Mouse (Mus musculus) MEL (cell line): Measurements from ENCODE around the gene Gm45261. TPM values are rescaled to one million over a fixed set of nuclear protein-coding genes. Genes with fewer than 3 reads are reported as not detected.
A peak's percentile ranks its signal among the peaks of the same experiment; 100 is the strongest.

Experiments used
- DNase-seq: peaks from one replicate; pipeline ENCODE4 v3.0.0; 2011; ENCODE audit warnings: low read depth, low spot score
- H3K27ac ChIP-seq: 2 replicates; pipeline ENCODE4 v1.5.1; 2012; ENCODE audit warnings: low read depth, mild to moderate bottlenecking, control low read depth, low read length, moderate library complexity; ENCODE audit not compliant: control insufficient read depth
- H3K27me3 ChIP-seq, 2 experiments: fragments of 150-350 bp in 1 of 2; sonication (generic) in 1 of 2; 2 replicates each; pipeline ENCODE4 v1.6.1; 2012; ENCODE audit warnings: low read length in 2 of 2, mild to moderate bottlenecking in 2 of 2, improper control_type of control experiment in 1 of 2, moderate library complexity in 1 of 2; ENCODE audit not compliant: insufficient read depth in 2 of 2, control insufficient read depth in 1 of 2
- H3K36me3 ChIP-seq, 2 experiments: 2 replicates each; pipeline ENCODE4 v1.6.1; 2012 to 2014; ENCODE audit warnings: low read length in 2 of 2, improper control_type of control experiment in 1 of 2, inconsistent platforms in 1 of 2, mild to moderate bottlenecking in 1 of 2; ENCODE audit not compliant: insufficient read depth in 2 of 2, control insufficient read depth in 1 of 2
- H3K4me1 ChIP-seq, 2 experiments: fragments of 150-350 bp in 1 of 2; sonication (generic) in 1 of 2; 2 replicates each; pipeline ENCODE4 v1.6.1; 2012; ENCODE audit warnings: low read length in 2 of 2, improper control_type of control experiment in 1 of 2, mild to moderate bottlenecking in 1 of 2; ENCODE audit not compliant: insufficient read depth in 2 of 2, control insufficient read depth in 1 of 2
- H3K4me3 ChIP-seq, 2 experiments: fragments of 150-350 bp in 1 of 2; sonication (generic) in 1 of 2; 2 replicates each; pipeline ENCODE4 v1.5.1; 2012; ENCODE audit warnings: low read depth in 2 of 2, low read length in 2 of 2, mild to moderate bottlenecking in 2 of 2, moderate library complexity in 2 of 2, control low read depth in 1 of 2, improper control_type of control experiment in 1 of 2; ENCODE audit not compliant: control insufficient read depth in 1 of 2, insufficient read depth in 1 of 2
- H3K79me2 ChIP-seq: 2 replicates; pipeline ENCODE4 v1.6.1; 2012; ENCODE audit warnings: mild to moderate bottlenecking, low read length, moderate library complexity; ENCODE audit not compliant: control insufficient read depth, poor library complexity, insufficient read depth
- H3K9ac ChIP-seq: 2 replicates; pipeline ENCODE4 v1.6.1; 2012; ENCODE audit warnings: low read depth, mild to moderate bottlenecking, control low read depth, low read length, moderate library complexity; ENCODE audit not compliant: control insufficient read depth, poor library complexity, severe bottlenecking
- H3K9me3 ChIP-seq: fragments of 150-350 bp; sonication (generic); replicated peaks from 2 replicates; pipeline ENCODE4 v1.6.1; 2012; ENCODE audit warnings: mild to moderate bottlenecking, low read length, improper control_type of control experiment, moderate library complexity; ENCODE audit not compliant: insufficient read depth
- CHD1 ChIP-seq: IDR thresholded peaks from 2 replicates; pipeline ENCODE4 v1.6.1; 2012; ENCODE audit warnings: low read depth, mild to moderate bottlenecking, inconsistent platforms, low read length, improper control_type of control experiment
- CHD2 ChIP-seq: IDR thresholded peaks from 2 replicates; pipeline ENCODE4 v1.6.1; 2011; ENCODE audit warnings: low read length, improper control_type of control experiment
- CTCF ChIP-seq, 3 experiments: IDR thresholded peaks in 2 of 3; conservative IDR thresholded peaks in 1 of 3; 2 replicates each; pipeline ENCODE4 v1.5.1; 2011 to 2012; ENCODE audit warnings: low read length in 3 of 3, low read depth in 2 of 3, mild to moderate bottlenecking in 2 of 3, improper control_type of control experiment in 1 of 3, inconsistent platforms in 1 of 3, mixed read lengths in 1 of 3, moderate library complexity in 1 of 3; ENCODE audit not compliant: control insufficient read depth in 1 of 3, insufficient read depth in 1 of 3, poor library complexity in 1 of 3, severe bottlenecking in 1 of 3
- E2F4 ChIP-seq: IDR thresholded peaks from 2 replicates; pipeline ENCODE4 v1.6.1; 2011; ENCODE audit warnings: low read depth, low read length, improper control_type of control experiment, borderline replicate concordance
- ELF1 ChIP-seq: IDR thresholded peaks from 2 replicates; pipeline ENCODE4 v1.6.1; 2014; ENCODE audit warnings: low read depth, mild to moderate bottlenecking, inconsistent platforms, low read length, improper control_type of control experiment, moderate library complexity
- EP300 ChIP-seq, 2 experiments: IDR thresholded peaks; 2 replicates each; pipeline ENCODE4 v1.6.1; 2011; ENCODE audit warnings: improper control_type of control experiment in 2 of 2, low read length in 2 of 2, low read depth in 1 of 2, mild to moderate bottlenecking in 1 of 2
- ETS1 ChIP-seq: IDR thresholded peaks from 2 replicates; pipeline ENCODE4 v1.6.1; 2012; ENCODE audit warnings: low read depth, mild to moderate bottlenecking, inconsistent platforms, low read length, improper control_type of control experiment, moderate library complexity
- KAT2A ChIP-seq: conservative IDR thresholded peaks from 2 replicates; pipeline ENCODE4 v1.6.1; 2012; ENCODE audit warnings: low read depth, low read length, improper control_type of control experiment, inconsistent platforms
- MYC ChIP-seq: IDR thresholded peaks from 2 replicates; pipeline ENCODE4 v1.6.1; 2011; ENCODE audit warnings: low read depth, mild to moderate bottlenecking, low read length, improper control_type of control experiment, moderate library complexity
- POLR2AphosphoS5 ChIP-seq: IDR thresholded peaks from 2 replicates; pipeline ENCODE4 v1.6.1; 2012; ENCODE audit warnings: low read depth, borderline replicate concordance, mild to moderate bottlenecking, inconsistent platforms, low read length, moderate library complexity, mixed read lengths
- RAD21 ChIP-seq: IDR thresholded peaks from 2 replicates; pipeline ENCODE4 v1.6.1; 2011; ENCODE audit warnings: mild to moderate bottlenecking, low read depth, low read length, improper control_type of control experiment
- SMC3 ChIP-seq: IDR thresholded peaks from 2 replicates; pipeline ENCODE4 v1.6.1; 2011; ENCODE audit warnings: low read depth, low read length, improper control_type of control experiment
- TAL1 ChIP-seq: IDR thresholded peaks from 2 replicates; pipeline ENCODE4 v1.6.1; 2012; ENCODE audit warnings: mild to moderate bottlenecking, inconsistent platforms, low read length, moderate library complexity, mixed read lengths
- UBTF ChIP-seq: IDR thresholded peaks from 2 replicates; pipeline ENCODE4 v1.6.1; 2012; ENCODE audit warnings: low read depth, mild to moderate bottlenecking, inconsistent platforms, low read length, improper control_type of control experiment, moderate library complexity, borderline replicate concordance; ENCODE audit not compliant: insufficient read depth
- USF1 ChIP-seq: IDR thresholded peaks from 2 replicates; pipeline ENCODE4 v1.6.1; 2014; ENCODE audit warnings: low read depth, mild to moderate bottlenecking, inconsistent platforms, low read length, improper control_type of control experiment, moderate library complexity
- polyA plus RNA-seq, 2 experiments: library from polyadenylated mRNA; stranded (reverse) in 1 of 2; unstranded in 1 of 2; fragments of >175 nt in 1 of 2; fragments of >200 nt in 1 of 2; gene quantifications; 2 replicates each; pipeline versions ENCODE4 v1.2.1 to v1.2.4; 2012; ENCODE audit warnings: low replicate concordance in 2 of 2, low read depth in 1 of 2; ENCODE audit not compliant: insufficient read length in 2 of 2, insufficient read depth in 1 of 2, missing spikeins in 1 of 2
- total RNA-seq: library from RNA; depleted of rRNA; stranded (reverse); fragments of 300-350 nt; gene quantifications from 2 replicates; pipeline ENCODE4 v1.2.3, GENCODE M21; 2012; rRNA removed

Gm45261 gene
- total RNA-seq: not detected in 2 replicates
- polyA plus RNA-seq: not detected

DNA sequence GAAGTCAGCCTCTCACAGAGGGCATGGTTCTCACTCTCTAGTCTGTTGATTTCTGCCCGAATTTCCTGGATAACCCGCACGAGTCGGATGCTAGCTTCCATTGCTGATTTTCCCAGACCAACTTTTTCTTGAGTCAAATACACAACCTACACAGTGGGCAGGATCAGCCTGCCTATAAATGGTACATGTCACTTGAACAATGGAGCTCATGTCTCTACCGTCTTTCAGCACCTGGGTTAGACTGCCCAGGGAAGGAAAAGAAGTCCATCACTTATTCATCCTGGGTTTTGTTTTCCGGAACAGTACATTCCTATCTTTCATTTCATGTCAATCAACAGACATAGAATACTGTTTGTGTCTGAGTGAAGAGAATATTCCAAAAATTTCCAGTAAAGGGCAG is at the start of gene Gm45261:
Gene Gm45261 (minus strand): TSS at position 101 of the 400 bp plus-strand sequence.
- Histone ChIP-seq H3K4me1 (no peaks in the 10 kb centered on the region), H3K9me3 (no peaks in the 10 kb centered on the region), H3K4me3 (no peak within 1 kb of the TSS), H3K36me3 (no peaks in the 10 kb centered on the region), H3K9ac (no peak within 1 kb of the TSS), H3K27me3 (no peaks in the 10 kb centered on the region), H3K27ac (no peak within 1 kb of the TSS), H3K79me2 (no peaks in the 10 kb centered on the region)
- DNase-seq: no peak
- TF ChIP-seq RAD21 (no peak), CHD1 (no peak), CTCF (IDR thresholded peaks at IDR 0.05 in 2 of 3, conservative IDR thresholded peaks at IDR 0.05 in 1 of 3; ENCODE audit: control insufficient read depth in 1 of 3, insufficient read depth in 1 of 3, low read depth in 2 of 3, low read length in 3 of 3, poor library complexity in 1 of 3, severe bottlenecking in 1 of 3) (no peak), TAL1 (no peak), UBTF (no peak), MYC (no peak), E2F4 (no peak), EP300 (IDR thresholded peaks at IDR 0.05; ENCODE audit: low read depth in 1 of 2, low read length in 2 of 2) (no peak), ELF1 (no peak)

GRCm38 (mm10) chr1:80504757-80505156 is 43.5 kb upstream of the Gm45261 start:
- TF ChIP-seq RAD21 (peak; percentile 15), CTCF (IDR thresholded peaks at IDR 0.05 in 2 of 3, conservative IDR thresholded peaks at IDR 0.05 in 1 of 3; ENCODE audit: control insufficient read depth in 1 of 3, insufficient read depth in 1 of 3, low read depth in 2 of 3, low read length in 3 of 3, poor library complexity in 1 of 3, severe bottlenecking in 1 of 3) (peak in 2 of 3 experiments; percentile 45 to 49; a peak in 4 of 6 replicates), KAT2A (no peak), POLR2AphosphoS5 (no peak), CHD2 (no peak), ETS1 (no peak), SMC3 (peak; percentile 27; the same call in 1 of the 2 replicates), ELF1 (no peak), MYC (no peak), USF1 (no peak)
- TF ChIP-seq, all 39 proteins: peak for 3
- no peaks in the 10 kb centered on the region for H3K36me3 ChIP-seq
- H3K79me2 ChIP-seq: no peaks in the 10 kb centered on the region
- H3K9me3 ChIP-seq: no peaks in the 10 kb centered on the region
- H3K27ac ChIP-seq: no peak overlapping the region
- no peaks in the 10 kb centered on the region for H3K27me3 ChIP-seq
- H3K4me1 ChIP-seq: no peaks in the 10 kb centered on the region
- peak; percentile 54 for DNase-seq
- no peak overlapping the region for H3K4me3 ChIP-seq
- H3K9ac ChIP-seq: no peak overlapping the region
